Mouse (Mus musculus) E14TG2a.4 (cell line): ENCODE data around the gene Cars2.

ENCODE experiments used
- CTCF ChIP-seq: conservative IDR thresholded peaks from 2 replicates; pipeline ENCODE4 v1.5.1; 2014; ENCODE audit warnings: low read length
- NANOG ChIP-seq: IDR thresholded peaks from 2 replicates; pipeline ENCODE4 v1.6.1; 2014; ENCODE audit warnings: borderline replicate concordance, low read length, mixed read lengths

DNA sequence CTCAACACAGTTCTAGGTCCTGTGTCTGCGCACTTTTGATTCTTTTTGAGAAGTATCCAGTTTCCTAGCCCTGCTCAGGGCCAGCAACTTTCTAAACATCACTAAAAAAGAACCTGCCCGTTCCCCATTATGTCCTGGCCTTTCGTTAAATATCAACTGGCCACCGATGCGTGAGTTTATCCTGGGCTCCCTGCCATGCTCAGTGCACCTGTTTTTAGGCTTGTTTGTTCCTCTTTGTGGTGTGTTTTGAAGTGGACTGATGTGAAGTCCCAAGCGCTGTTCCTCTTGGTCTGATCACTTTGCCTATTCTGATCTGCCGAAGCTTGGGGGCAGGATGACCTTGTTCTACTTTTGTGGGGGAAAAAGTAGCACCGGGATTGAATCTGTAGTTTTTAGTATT lies 79.3 kb downstream of the Cars2 start:
- TF ChIP-seq CTCF (no peak), NANOG (no peak)
